Mouse (Mus musculus) left cerebral cortex, adult 2 months (tissue): ENCODE results near the gene Ino80d. TPM values are rescaled to one million over a fixed set of nuclear protein-coding genes. Genes with fewer than 3 reads are reported as not detected.
"Not testable (repeated sequence)": the region's sequence is repeated elsewhere in the genome, so short reads cannot be mapped to it uniquely, and the experiment has no call there.

Experiments
- DNase-seq, 2 experiments: peaks; one replicate each; pipeline ENCODE4 v3.0.0; 2021 to 2022; ENCODE audit warnings: low spot score in 2 of 2, mixed read lengths in 1 of 2; ENCODE audit errors: extremely low spot score in 1 of 2
- H3K27ac ChIP-seq: fragments of 200-600 bp; 2 replicates; pipeline ENCODE4 v1.8.1; 2022
- H3K4me3 ChIP-seq: fragments of 200-600 bp; 2 replicates; pipeline ENCODE4 v1.8.1; 2022
- CTCF ChIP-seq: fragments of 200-600 bp; IDR thresholded peaks from 2 replicates; pipeline ENCODE4 v1.8.1; 2022; ENCODE audit warnings: antibody characterized with exemption, mild to moderate bottlenecking, moderate library complexity
- intact Hi-C: fragments of 180-260 bp; cut with DNase I; formaldehyde crosslinking; loops from one replicate; pipeline ENCODE4 v1.15.1; 2025
- long read RNA-seq, 2 experiments: library from polyadenylated mRNA; stranded (forward); transcript quantifications; one replicate each; pipeline ENCODE4 v2.0.0; 2021; ENCODE audit warnings: borderline mapping rate in 2 of 2
- total RNA-seq, 2 experiments: library from RNA; stranded (reverse); gene quantifications; 2 replicates each; pipeline ENCODE4 v1.2.3; 2021

Ino80d gene
- total RNA-seq: 10 to 100 TPM; 32.9 to 34.8 TPM
- long read RNA-seq, experiment 1, partial matches to known transcripts: 0 of 17 reads
- long read RNA-seq, experiment 1, other reads (novel, unspliced or antisense): 17 of 17 reads
- long read RNA-seq, experiment 2, partial matches to known transcripts: 0 of 19 reads
- long read RNA-seq, experiment 2, other reads (novel, unspliced or antisense): 19 of 19 reads

DNA sequence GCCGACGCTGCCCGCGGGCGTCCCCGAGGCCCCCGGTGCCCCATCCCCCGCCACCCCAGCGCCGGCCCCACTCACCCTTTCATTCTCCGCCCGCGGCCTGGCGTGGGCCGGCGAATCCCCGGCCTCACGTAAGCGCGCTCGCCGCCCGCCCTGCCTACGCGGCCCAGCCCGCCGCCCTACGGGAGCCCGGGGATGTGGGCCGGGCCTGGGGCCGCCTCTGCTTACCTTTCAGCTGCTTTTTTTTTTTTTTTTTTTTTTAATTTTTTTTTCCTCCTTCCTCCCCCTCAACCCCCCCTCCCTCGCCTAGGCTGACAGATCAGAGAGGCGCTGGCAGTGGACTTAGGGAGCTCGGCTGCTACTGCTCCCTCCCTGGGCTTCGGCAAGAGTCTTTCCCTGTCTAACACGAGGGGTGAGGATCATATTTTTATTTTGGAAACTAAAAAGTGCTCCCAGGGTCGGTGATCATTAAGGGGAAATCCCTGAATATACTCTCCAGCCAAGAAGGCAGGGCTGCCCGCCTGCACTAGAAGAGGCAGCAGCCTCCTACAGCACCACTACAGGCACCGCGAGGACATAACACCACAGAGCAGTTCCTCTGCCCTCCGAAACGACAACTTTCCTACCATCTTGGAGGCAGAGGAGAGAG, at the start of gene Ino80d:
Ino80d (minus strand) TSS at position 532 of the 646 bp plus-strand sequence.
- Histone ChIP-seq H3K27ac (peak within 1 kb of the TSS; percentile 98), H3K4me3 (peak within 1 kb of the TSS; percentile 93)
- TF ChIP-seq CTCF: peak; percentile 60
- intact Hi-C loops: loop anchor here (2.0 kb wide), 1 partner anchor 61 kb away; no protein-coding TSS in a partner anchor
- DNase-seq: peak; percentile 71 to 74

DNA sequence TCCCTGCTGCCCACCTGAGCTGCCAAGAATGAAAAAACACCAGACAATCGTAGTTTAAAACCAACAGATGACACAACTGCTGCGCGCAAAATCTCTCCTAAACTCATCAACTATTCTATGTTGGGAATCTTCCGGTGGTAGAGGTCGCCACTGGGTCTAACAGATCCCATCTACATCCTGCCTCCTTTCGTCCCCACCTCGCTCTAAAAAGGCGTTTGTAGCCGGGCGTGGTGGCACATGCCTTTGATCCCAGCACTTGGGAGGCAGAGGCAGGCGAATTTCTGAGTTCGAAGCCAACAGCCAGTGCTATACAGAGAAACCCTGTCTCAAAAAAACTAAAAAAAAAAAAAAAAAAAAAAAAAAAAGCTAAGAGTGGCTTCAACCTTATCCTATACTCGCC, 25.8 kb upstream of the Ino80d start:
- DNase-seq: no peak
- Histone ChIP-seq H3K4me3 (no peak overlapping the region), H3K27ac (no peak overlapping the region)
- TF ChIP-seq CTCF: no peak
- intact Hi-C loops: no loop called here

GRCm38 (mm10) chr1:63138586-63138985, 24.1 kb upstream of the Ino80d start:
- intact Hi-C loops, DNase-seq, H3K4me3 ChIP-seq, H3K27ac ChIP-seq: not testable (repeated sequence)

- DNase-seq: no peak
- no peak for TF ChIP-seq CTCF
- intact Hi-C loops: no loop called here
- H3K27ac ChIP-seq: no peak overlapping the region
- no peak overlapping the region for H3K4me3 ChIP-seq
These were observed 23.5 kb upstream of the Ino80d start for GRCm38 (mm10) chr1:63137971-63138370.

DNA sequence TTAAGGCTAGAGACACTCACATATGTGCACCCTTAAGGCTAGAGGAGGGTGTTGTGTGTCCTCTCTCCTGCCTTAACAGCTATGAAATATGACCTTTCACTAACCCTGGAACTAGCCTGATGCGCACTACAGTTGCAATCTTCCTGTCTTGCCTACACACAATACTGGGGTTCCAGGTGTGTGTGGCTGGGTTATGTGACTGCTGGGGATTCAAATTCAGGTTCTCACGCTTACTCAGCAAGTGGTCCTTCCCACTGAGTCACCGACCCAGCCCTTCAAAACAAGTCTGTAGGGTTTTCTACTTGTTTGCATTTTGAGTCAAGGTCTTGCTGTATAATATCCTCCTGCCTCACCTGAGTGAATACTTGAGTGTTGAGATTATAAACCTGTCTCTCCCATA, 20.1 kb upstream of the Ino80d start:
- no peak overlapping the region for H3K27ac ChIP-seq
- intact Hi-C loops: no loop called here
- no peak for TF ChIP-seq CTCF
- no peak for DNase-seq
- no peak overlapping the region for H3K4me3 ChIP-seq

DNA sequence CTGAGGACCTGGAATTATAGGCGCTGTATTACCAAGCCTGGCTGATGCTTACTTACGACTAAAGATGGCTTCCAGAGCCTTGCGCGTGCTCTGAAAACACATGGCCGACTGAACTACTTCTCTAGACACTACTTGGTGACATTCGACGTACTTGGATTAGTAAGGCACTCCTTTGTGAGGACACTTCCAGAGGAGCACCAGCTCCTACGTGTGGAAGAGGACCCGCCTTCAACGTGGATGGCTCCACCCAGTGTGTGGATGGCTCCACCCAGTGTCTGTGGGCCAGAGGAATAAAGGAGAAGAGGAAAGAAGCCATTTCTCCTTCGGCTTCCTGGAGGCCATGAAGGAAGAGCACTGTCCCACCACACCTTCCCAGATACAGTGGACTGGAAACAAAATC, 17.3 kb upstream of the Ino80d start:
- no peak for DNase-seq
- Histone ChIP-seq H3K27ac (no peak overlapping the region), H3K4me3 (no peak overlapping the region)
- no peak for TF ChIP-seq CTCF
- intact Hi-C loops: no loop called here

GRCm38 (mm10) chr1:63130883-63131282, 16.4 kb upstream of the Ino80d start:
- H3K4me3 ChIP-seq: no peak overlapping the region
- no peak for DNase-seq
- no peak for TF ChIP-seq CTCF
- H3K27ac ChIP-seq: no peak overlapping the region
- intact Hi-C loops: no loop called here

- no peak for DNase-seq
- intact Hi-C loops: no loop called here
- H3K4me3 ChIP-seq: no peak overlapping the region
- TF ChIP-seq CTCF: no peak
- H3K27ac ChIP-seq: no peak overlapping the region
These were observed 15.6 kb upstream of the Ino80d start for GRCm38 (mm10) chr1:63129857-63130690.

- DNase-seq: no peak
- intact Hi-C loops: no loop called here
- Histone ChIP-seq H3K27ac (no peak overlapping the region), H3K4me3 (no peak overlapping the region)
- TF ChIP-seq CTCF: no peak
These were observed 14.8 kb upstream of the Ino80d start for GRCm38 (mm10) chr1:63129273-63129672.

DNA sequence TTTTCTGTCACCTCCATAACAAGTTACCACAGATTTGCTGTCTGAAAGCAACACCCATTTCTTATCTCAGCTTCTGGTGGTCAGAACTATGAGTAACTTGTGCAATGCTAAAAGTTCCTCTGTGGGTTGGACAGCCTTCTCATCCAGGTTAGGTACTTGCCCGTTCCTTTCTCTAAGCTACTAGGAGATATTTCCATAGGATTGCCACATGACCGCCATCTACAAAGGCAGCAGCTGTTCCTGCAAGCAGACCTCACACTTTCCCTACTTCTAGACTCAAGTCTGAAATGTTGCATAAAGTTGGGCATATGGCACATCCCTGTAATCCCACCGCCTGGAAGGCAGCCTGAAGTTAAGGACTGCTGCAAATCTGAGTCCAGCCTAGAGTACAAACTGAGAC, 11.7 kb upstream of the Ino80d start:
- H3K27ac ChIP-seq: no peak overlapping the region
- intact Hi-C loops: no loop called here
- H3K4me3 ChIP-seq: no peak overlapping the region
- no peak for DNase-seq
- no peak for TF ChIP-seq CTCF

DNA sequence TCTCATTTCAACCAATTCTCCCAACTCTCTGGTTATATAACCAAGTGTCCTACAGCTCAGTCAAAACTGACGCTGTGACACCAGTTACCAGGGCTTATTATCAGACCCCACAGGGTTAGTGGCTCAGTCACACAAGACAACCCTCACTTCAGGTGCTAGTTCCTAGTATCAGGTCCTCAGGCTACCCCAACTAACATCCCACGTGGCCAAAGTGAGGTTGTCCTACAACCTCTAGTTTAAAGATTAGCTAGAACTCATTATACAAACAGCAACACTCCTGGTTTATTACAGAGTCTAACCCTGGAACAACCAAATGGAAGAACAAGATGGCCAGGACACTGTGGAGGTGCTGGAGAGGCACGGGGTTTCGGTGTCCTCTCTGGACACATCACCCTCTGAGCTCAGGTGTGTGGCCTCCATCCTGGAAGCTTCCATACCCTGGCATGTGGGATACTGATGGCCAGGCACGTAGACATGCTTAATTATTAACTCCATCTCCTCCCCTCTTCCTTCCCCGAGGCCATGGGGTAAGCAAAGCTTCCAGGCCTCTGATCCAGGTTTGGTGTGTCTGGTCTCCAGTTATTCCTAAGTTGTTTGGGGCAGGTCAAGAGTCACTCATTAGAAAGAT, 9.5 kb upstream of the Ino80d start:
- DNase-seq: no peak
- H3K4me3 ChIP-seq: no peak overlapping the region
- no peak overlapping the region for H3K27ac ChIP-seq
- no peak for TF ChIP-seq CTCF
- intact Hi-C loops: no loop called here

DNA sequence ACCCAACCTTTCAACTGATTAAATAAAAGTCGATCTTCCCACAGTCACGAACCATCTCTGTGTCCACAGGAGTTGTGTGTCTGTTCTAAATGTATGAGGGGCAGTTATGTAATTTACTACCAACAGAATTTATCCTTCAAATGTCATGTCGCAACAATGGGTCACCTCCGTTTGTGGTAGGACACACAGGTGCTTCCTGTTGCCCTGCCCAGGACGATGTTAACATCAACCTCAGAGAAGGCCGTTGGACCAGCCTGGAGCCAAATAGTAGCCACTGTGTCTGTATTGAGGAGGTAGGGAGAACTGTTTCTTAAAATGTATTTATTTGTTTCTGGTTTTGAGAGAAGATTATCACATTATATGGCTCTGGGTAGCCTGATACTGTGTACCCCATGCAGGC, 7.5 kb upstream of the Ino80d start:
- Histone ChIP-seq H3K27ac (no peak overlapping the region), H3K4me3 (no peak overlapping the region)
- no peak for TF ChIP-seq CTCF
- intact Hi-C loops: no loop called here
- no peak for DNase-seq
